Mouse (Mus musculus): ENCODE results near the gene Ecd.

DNA sequence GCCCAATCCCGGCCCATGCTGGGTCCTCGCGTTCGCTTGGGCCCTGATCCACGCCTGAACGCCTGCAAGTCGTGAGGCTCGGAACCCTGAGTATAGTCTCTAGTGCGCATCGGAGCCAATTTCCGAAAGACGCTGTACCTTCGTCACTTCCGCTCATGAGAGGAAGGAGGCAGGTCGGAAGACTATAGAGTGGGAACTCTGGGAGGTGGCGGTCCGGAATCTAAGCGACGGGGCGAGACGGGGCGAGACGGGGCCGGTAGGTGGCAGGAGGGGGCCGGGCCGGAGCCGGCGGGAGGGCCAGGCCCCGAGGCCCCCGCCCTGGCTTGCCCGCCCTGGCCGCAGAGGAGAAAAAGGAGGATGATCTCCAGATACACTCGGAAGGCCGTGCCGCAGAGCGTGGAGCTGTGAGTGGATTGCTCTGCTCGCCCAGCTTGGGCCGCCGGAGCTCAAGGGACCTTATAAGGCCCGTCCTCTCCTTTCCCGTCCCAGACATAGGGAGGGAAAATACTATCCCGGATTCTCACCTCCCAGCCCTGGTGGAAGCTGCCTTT lies at the start of gene Ecd, which contains the start of gene Fam149b:
- TF ChIP-seq POLR2A (IDR thresholded peaks at IDR 0.05; ENCODE audit: extremely low read depth, insufficient read depth, low read length) (peak; percentile 89), CTCF (IDR thresholded peaks at IDR 0.05; ENCODE audit: extremely low read depth, insufficient read depth, low read length) (no peak)
